Mouse (Mus musculus) forebrain, embryonic 15.5 days (tissue): Measurements from ENCODE around the gene Zbtb12. TPM values are rescaled to one million over a fixed set of nuclear protein-coding genes. Genes with fewer than 3 reads are reported as not detected.
A peak's percentile ranks its signal among the peaks of the same experiment; 100 is the strongest.
"Not testable (repeated sequence)": the region's sequence is repeated elsewhere in the genome, so short reads cannot be mapped to it uniquely, and the experiment has no call there.

Experiments
- ATAC-seq: fragments of 200-750 bp; cut with Nextera tagmentation; replicated peaks from 2 replicates; pipeline ENCODE4 v1.8.0; 2017; ENCODE audit warnings: mild to moderate bottlenecking, moderate TSS enrichment, moderate library complexity
- H3K27ac ChIP-seq: fragments of 300-500 bp; sonication (generic); replicated peaks from 2 replicates; pipeline ENCODE4 v1.5.1; 2015; ENCODE audit warnings: mild to moderate bottlenecking, inconsistent platforms
- H3K27me3 ChIP-seq: fragments of 300-500 bp; sonication (generic); 2 replicates; pipeline ENCODE4 v1.6.1; 2015; ENCODE audit warnings: inconsistent platforms
- H3K36me3 ChIP-seq: fragments of 300-500 bp; sonication (generic); 2 replicates; pipeline ENCODE4 v1.6.1; 2015; ENCODE audit warnings: mild to moderate bottlenecking, inconsistent platforms
- H3K4me1 ChIP-seq: fragments of 300-500 bp; sonication (generic); 2 replicates; pipeline ENCODE4 v1.6.1; 2015; ENCODE audit warnings: inconsistent platforms
- H3K4me2 ChIP-seq: fragments of 300-500 bp; sonication (generic); replicated peaks from 2 replicates; pipeline ENCODE4 v1.6.1; 2015; ENCODE audit warnings: mild to moderate bottlenecking, inconsistent platforms
- H3K4me3 ChIP-seq: fragments of 300-500 bp; sonication (generic); 2 replicates; pipeline ENCODE4 v1.5.1; 2015; ENCODE audit warnings: mild to moderate bottlenecking, inconsistent platforms
- H3K9ac ChIP-seq: fragments of 300-500 bp; sonication (generic); replicated peaks from 2 replicates; pipeline ENCODE4 v1.6.1; 2015; ENCODE audit warnings: mild to moderate bottlenecking, inconsistent platforms
- H3K9me3 ChIP-seq: fragments of 300-500 bp; sonication (generic); 2 replicates; pipeline ENCODE4 v1.6.1; 2016; ENCODE audit warnings: inconsistent platforms
- WGBS: fragments of 180-500 bp; shearing (Covaris S2); methylation state at CpG from one replicate; pipeline ENCODE4 v1.1.7; 2015; ENCODE audit warnings: mixed read lengths; 5-methylcytosine and 5-hydroxymethylcytosine counted together
- polyA plus RNA-seq: library from polyadenylated mRNA; unstranded; fragments of >200 nt; fragmentation: Nextera tagmentation; extraction: Ambion mirVana; gene quantifications from 2 replicates; pipeline ENCODE4 v1.2.1, GENCODE M21; 2015

Gene Zbtb12
- 9.5 and 9.9 TPM in 2 replicates for polyA plus RNA-seq

DNA sequence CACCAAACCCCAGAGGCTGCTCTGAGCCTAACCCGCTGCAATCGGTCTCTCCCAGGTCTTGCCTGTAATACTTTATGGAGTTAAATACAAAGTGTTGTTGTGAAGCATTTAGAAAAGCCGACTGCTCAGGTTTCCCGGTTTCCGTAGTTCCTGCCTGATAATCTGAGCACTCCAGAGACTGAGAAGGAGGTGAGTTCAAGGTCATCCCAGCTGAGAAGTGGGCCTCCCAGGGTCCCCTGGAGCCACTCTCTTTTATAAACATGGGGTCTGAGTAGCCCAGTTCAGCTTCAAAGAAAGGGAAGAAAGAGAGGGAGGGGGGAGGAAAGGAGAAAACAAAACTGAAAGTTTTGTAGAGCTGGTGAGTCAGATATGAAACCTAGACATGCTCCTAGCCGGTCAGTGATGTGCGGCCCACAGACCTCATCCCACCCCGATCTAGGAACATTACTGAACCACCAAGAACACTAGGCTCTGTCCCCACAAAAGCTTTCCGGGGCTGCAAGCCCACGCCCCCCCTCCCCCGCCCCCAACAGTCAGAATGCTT lies at the start of gene Zbtb12:
Zbtb12 (plus strand) TSS at position 148 of the 544 bp plus-strand sequence.
- H3K9me3 ChIP-seq, result no peaks in the 10 kb centered on the region
- no peak within 1 kb of the TSS for H3K4me3 ChIP-seq
- WGBS, result 64% methylated on average over 11 of the region's 11 CpGs
- no peaks in the 10 kb centered on the region for H3K4me1 ChIP-seq
- no peaks in the 10 kb centered on the region for H3K27me3 ChIP-seq
- no peak within 1 kb of the TSS for H3K4me2 ChIP-seq
- no peak within 1 kb of the TSS for H3K9ac ChIP-seq
- no peak within 1 kb of the TSS for H3K27ac ChIP-seq
- ATAC-seq, result no peak
- no peaks in the 10 kb centered on the region for H3K36me3 ChIP-seq

- peaks cover 56% of the 10 kb centered on the region for H3K36me3 ChIP-seq
- H3K4me1 ChIP-seq, H3K27ac ChIP-seq, H3K27me3 ChIP-seq, H3K4me3 ChIP-seq, H3K9ac ChIP-seq, ATAC-seq, H3K9me3 ChIP-seq, H3K4me2 ChIP-seq: not testable (repeated sequence)
- WGBS, result 83% methylated on average over 1 of the region's 1 CpGs
These were observed 48.5 kb upstream of the Zbtb12 start for GRCm38 (mm10) chr17:34830776-34831175.

DNA sequence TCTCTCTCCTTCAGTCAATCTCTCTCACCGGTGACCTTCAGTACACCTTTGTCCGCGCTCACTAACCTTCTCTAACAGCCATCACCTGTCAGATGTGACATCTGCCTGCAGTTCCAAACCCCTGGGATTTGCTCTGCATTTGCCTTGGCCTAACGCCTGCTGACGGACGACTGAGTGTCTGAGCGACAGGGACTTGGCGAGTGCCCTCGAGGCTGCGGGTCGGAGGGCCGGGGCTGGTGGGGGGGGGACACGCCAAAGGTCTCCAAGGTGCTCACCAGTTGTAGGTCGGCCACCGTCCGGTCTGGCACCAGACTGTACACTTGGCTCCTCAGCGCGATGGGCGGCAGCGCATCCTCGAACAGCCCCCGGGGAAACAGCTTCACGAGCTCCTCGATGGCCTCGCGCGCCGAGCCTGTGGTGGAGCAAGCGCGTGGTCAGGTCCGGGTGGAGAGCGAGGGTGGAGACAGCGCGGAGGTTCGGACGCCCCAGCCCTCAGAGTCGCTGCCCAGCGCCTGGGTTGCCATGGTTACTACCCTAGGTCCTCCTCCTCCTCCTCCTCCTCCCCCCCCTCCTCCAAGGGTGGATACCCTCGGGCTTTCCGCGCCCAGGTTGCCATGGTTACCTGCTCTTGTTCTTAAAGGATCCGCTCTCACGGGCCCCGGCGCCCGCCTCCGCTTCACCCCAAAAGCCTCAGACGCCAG lies 43.0 kb upstream of the Zbtb12 start:
- Histone ChIP-seq H3K36me3 (peaks cover 37% of the 10 kb centered on the region), H3K9me3 (no peaks in the 10 kb centered on the region), H3K9ac (peak overlapping the region; percentile 71), H3K27me3 (no peaks in the 10 kb centered on the region), H3K4me2 (peak overlapping the region; percentile 98), H3K27ac (peak overlapping the region; percentile 87), H3K4me3 (peak overlapping the region; percentile 80), H3K4me1 (peaks cover 30% of the 10 kb centered on the region)
- peak; percentile 80 for ATAC-seq
- WGBS, result 3% methylated on average over 47 of the region's 48 CpGs

GRCm38 (mm10) chr17:34836856-34837221 lies 42.4 kb upstream of the Zbtb12 start, which contains the start of the genes Stk19 and Dxo:
TSS of gene Stk19 (minus strand) at chr17:34836945.
TSS of gene Dxo (plus strand) at chr17:34837019.
- Histone ChIP-seq H3K4me2 (peak within 1 kb of the TSS; percentile 98), H3K4me1 (peaks cover 30% of the 10 kb centered on the region), H3K4me3 (peak within 1 kb of the TSS; percentile 80), H3K27me3 (no peaks in the 10 kb centered on the region), H3K9me3 (no peaks in the 10 kb centered on the region), H3K27ac (peak within 1 kb of the TSS; percentile 87), H3K36me3 (peaks cover 42% of the 10 kb centered on the region), H3K9ac (peak within 1 kb of the TSS; percentile 71)
- ATAC-seq, result peak; percentile 90
- WGBS, result under 1% methylated on average over 40 of the region's 40 CpGs

- H3K27me3 ChIP-seq, result no peaks in the 10 kb centered on the region
- peak overlapping the region; percentile 80 for H3K4me3 ChIP-seq
- peaks cover 44% of the 10 kb centered on the region for H3K36me3 ChIP-seq
- peaks cover 30% of the 10 kb centered on the region for H3K4me1 ChIP-seq
- peak overlapping the region; percentile 87 for H3K4me2 ChIP-seq
- H3K9ac ChIP-seq, result peak overlapping the region; percentile 71
- ATAC-seq, result peak; percentile 17; the same call in 1 of the 2 replicates
- H3K27ac ChIP-seq, result peak overlapping the region; percentile 87
- WGBS, result 42% methylated on average over 43 of the region's 43 CpGs
- H3K9me3 ChIP-seq, result no peaks in the 10 kb centered on the region
These were observed 41.6 kb upstream of the Zbtb12 start for GRCm38 (mm10) chr17:34837464-34838324.

DNA sequence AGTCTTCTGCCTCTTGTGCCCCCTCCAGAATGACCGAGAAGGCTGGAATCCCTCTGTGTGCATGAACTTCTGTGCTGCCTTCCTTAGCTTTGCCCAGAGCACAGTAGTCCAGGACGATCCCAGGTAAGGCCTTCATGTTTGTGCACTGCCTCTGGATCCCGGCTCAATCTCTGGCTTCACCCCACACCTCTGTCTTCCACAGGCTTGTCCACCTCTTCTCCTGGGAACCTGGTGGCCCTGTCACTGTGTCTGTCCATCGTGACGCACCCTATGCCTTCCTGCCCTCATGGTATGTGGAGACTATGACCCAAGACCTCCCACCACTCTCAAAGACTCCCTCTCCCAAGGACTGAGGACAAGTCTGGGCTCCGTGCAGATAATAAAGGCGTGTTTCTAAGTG lies 40.5 kb upstream of the Zbtb12 start:
- WGBS, result 89% methylated on average over 7 of the region's 7 CpGs
- Histone ChIP-seq H3K27me3 (no peaks in the 10 kb centered on the region), H3K27ac (no peak overlapping the region), H3K9me3 (no peaks in the 10 kb centered on the region), H3K4me2 (no peak overlapping the region), H3K36me3 (peaks cover 52% of the 10 kb centered on the region), H3K4me3 (0 out of 2 replicates have a peak overlapping the region, but pooled peaks have one; percentile 1), H3K9ac (no peak overlapping the region), H3K4me1 (peaks cover 30% of the 10 kb centered on the region)
- ATAC-seq, result no peak

GRCm38 (mm10) chr17:34840736-34841307 lies 38.5 kb upstream of the Zbtb12 start:
- ATAC-seq, result no peak
- Histone ChIP-seq H3K4me1 (peaks cover 21% of the 10 kb centered on the region), H3K9ac (no peak overlapping the region), H3K9me3 (no peaks in the 10 kb centered on the region), H3K36me3 (peaks cover 64% of the 10 kb centered on the region), H3K27ac (no peak overlapping the region), H3K4me2 (no peak overlapping the region), H3K4me3 (no peak overlapping the region), H3K27me3 (no peaks in the 10 kb centered on the region)
- 87% methylated on average over 6 of the region's 6 CpGs for WGBS

GRCm38 (mm10) chr17:34844884-34845283 lies 34.4 kb upstream of the Zbtb12 start:
- Histone ChIP-seq H3K27ac (no peak overlapping the region), H3K9ac (no peak overlapping the region), H3K4me1 (peaks cover 12% of the 10 kb centered on the region), H3K4me2 (no peak overlapping the region), H3K9me3 (no peaks in the 10 kb centered on the region), H3K27me3 (no peaks in the 10 kb centered on the region), H3K4me3 (no peak overlapping the region), H3K36me3 (peaks cover 74% of the 10 kb centered on the region)
- 93% methylated on average over 13 of the region's 13 CpGs for WGBS
- no peak for ATAC-seq

DNA sequence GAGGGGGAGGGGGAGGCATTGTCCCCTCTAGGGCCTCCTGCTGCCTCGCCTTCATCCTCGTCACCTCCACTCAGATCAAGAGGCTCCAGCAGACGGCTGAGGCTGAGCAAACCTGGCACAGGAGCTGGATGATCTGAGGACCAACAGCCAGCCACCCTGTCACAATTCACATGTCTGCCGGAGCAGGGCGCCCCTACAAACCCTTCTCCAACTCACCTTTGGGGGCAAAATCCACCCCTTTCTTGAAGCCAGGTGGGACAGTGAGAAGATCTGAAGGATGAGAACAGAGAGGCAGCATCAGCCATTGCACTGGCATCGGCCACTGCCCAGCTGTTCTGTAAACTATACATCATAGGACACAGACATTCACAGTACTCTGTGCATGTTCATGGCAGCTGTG lies 32.1 kb upstream of the Zbtb12 start:
- Histone ChIP-seq H3K4me3 (no peak overlapping the region), H3K9ac (no peak overlapping the region), H3K27ac (no peak overlapping the region), H3K4me2 (no peak overlapping the region), H3K36me3 (peaks cover 54% of the 10 kb centered on the region), H3K27me3 (no peaks in the 10 kb centered on the region), H3K4me1 (peaks cover 29% of the 10 kb centered on the region), H3K9me3 (no peaks in the 10 kb centered on the region)
- WGBS, result 89% methylated on average over 6 of the region's 6 CpGs
- no peak for ATAC-seq

DNA sequence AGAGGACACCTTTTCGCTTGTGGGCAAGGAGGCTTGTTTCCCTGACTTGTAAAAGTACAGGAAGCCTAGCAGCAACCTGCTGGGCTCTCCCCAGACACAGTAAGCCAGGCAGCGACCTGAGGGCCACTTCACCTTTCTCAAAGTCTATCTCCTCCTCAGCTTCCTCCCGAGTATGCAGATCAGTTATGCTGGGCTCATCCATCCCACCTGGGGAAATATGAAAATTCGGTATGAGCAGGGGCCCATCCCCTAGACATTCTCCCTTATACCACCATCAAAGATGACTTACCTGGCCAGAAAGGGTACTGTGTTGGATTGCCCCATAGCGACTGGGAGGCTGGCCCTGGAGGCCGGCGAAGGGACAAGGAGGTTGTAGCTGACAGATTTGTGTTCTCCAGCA lies 31.7 kb upstream of the Zbtb12 start:
- Histone ChIP-seq H3K9me3 (no peaks in the 10 kb centered on the region), H3K4me2 (no peak overlapping the region), H3K27me3 (no peaks in the 10 kb centered on the region), H3K36me3 (peaks cover 55% of the 10 kb centered on the region), H3K4me3 (no peak overlapping the region), H3K4me1 (peaks cover 29% of the 10 kb centered on the region), H3K27ac (no peak overlapping the region), H3K9ac (no peak overlapping the region)
- no peak for ATAC-seq
- 89% methylated on average over 7 of the region's 7 CpGs for WGBS

GRCm38 (mm10) chr17:34849722-34850516 lies 29.4 kb upstream of the Zbtb12 start, which contains the start of the genes Skiv2l and Nelfe:
TSS of gene Skiv2l (minus strand) at chr17:34850210.
TSS of gene Nelfe (plus strand) at chr17:34850391.
- peaks cover 55% of the 10 kb centered on the region for H3K36me3 ChIP-seq
- ATAC-seq, result peak; percentile 98

More at GRCm38 (mm10) chr17:34849722-34850516, 29.4 kb upstream of the Zbtb12 start, which contains the start of the genes Skiv2l and Nelfe:
- no peaks in the 10 kb centered on the region for H3K27me3 ChIP-seq
- WGBS, result under 1% methylated on average over 61 of the region's 65 CpGs
- peak within 1 kb of the TSS; percentile 97 for H3K4me2 ChIP-seq
- peak within 1 kb of the TSS; percentile 55; the same call in 1 of the 2 replicates for H3K27ac ChIP-seq
- H3K4me3 ChIP-seq, result peak within 1 kb of the TSS; percentile 88
- peak within 1 kb of the TSS; percentile 87 for H3K9ac ChIP-seq
- no peaks in the 10 kb centered on the region for H3K9me3 ChIP-seq
- peaks cover 29% of the 10 kb centered on the region for H3K4me1 ChIP-seq
